Mouse (Mus musculus): ENCODE measurements around the gene Rnf26. TPM values are rescaled to one million over a fixed set of nuclear protein-coding genes. Genes with fewer than 3 reads are reported as not detected.

The Rnf26 gene
- polyA plus RNA-seq, 1 experiment from 2014 or later, result 80.1 TPM

- Histone ChIP-seq H3K36me3 (replicated peaks) (peaks cover 67% of the 10 kb centered on the region), H3K27ac (replicated peaks) (no peak overlapping the region), H3K9me3 (no peaks in the 10 kb centered on the region), H3K27me3 (replicated peaks; ENCODE audit: low read depth, poor library complexity, severe bottlenecking) (no peaks in the 10 kb centered on the region), H3K4me3 (no peak overlapping the region), H3K4me1 (peaks cover 56% of the 10 kb centered on the region)
- 95% methylated on average over 7 of the region's 7 CpGs for WGBS
- DNase-seq (ENCODE audit: low spot score), result no peak
Measured at GRCm38 (mm10) chr9:44104881-44105280, 8.4 kb downstream of the Rnf26 start.

GRCm38 (mm10) chr9:44101490-44101889, 11.8 kb downstream of the Rnf26 start, which contains the start of gene Mfrp:
Gene Mfrp (plus strand): TSS chr9:44101729.
- no peaks in the 10 kb centered on the region for H3K9me3 ChIP-seq
- DNase-seq (ENCODE audit: low spot score), result peak; percentile 58
- H3K36me3 ChIP-seq (replicated peaks), result peaks cover 36% of the 10 kb centered on the region
- no peak within 1 kb of the TSS for H3K4me3 ChIP-seq
- no peaks in the 10 kb centered on the region for H3K27me3 ChIP-seq (replicated peaks; ENCODE audit: low read depth, poor library complexity, severe bottlenecking)
- H3K4me1 ChIP-seq, result peaks cover 25% of the 10 kb centered on the region
- WGBS, result 41% methylated on average over 9 of the region's 9 CpGs
- H3K27ac ChIP-seq (replicated peaks), result peak within 1 kb of the TSS; percentile 11; the same call in 1 of the 2 replicates

- Histone ChIP-seq H3K36me3 (replicated peaks) (peaks cover 27% of the 10 kb centered on the region), H3K4me3 (no peak overlapping the region), H3K9me3 (no peaks in the 10 kb centered on the region), H3K27me3 (replicated peaks; ENCODE audit: low read depth, poor library complexity, severe bottlenecking) (no peaks in the 10 kb centered on the region), H3K4me1 (peaks cover 14% of the 10 kb centered on the region), H3K27ac (replicated peaks) (no peak overlapping the region)
- peak; percentile 46 for DNase-seq (ENCODE audit: low spot score)
- 29% methylated on average over 9 of the region's 9 CpGs for WGBS
Measured at GRCm38 (mm10) chr9:44096536-44096935, 16.8 kb downstream of the Rnf26 start.

GRCm38 (mm10) chr9:44095781-44096180, 17.5 kb downstream of the Rnf26 start:
- no peaks in the 10 kb centered on the region for H3K9me3 ChIP-seq
- H3K27me3 ChIP-seq (replicated peaks; ENCODE audit: low read depth, poor library complexity, severe bottlenecking), result no peaks in the 10 kb centered on the region
- 90% methylated on average over 9 of the region's 9 CpGs for WGBS
- H3K4me3 ChIP-seq, result no peak overlapping the region
- H3K36me3 ChIP-seq (replicated peaks), result peaks cover 34% of the 10 kb centered on the region
- no peak for DNase-seq (ENCODE audit: low spot score)
- no peak overlapping the region for H3K27ac ChIP-seq (replicated peaks)
- H3K4me1 ChIP-seq, result peaks cover 10% of the 10 kb centered on the region

GRCm38 (mm10) chr9:44094737-44095136, 18.6 kb downstream of the Rnf26 start:
- no peak for DNase-seq (ENCODE audit: low spot score)

GRCm38 (mm10) chr9:44093612-44094503, 19.5 kb downstream of the Rnf26 start:
- peak overlapping the region; percentile 25; the same call in 1 of the 2 replicates for H3K4me3 ChIP-seq
- H3K36me3 ChIP-seq (replicated peaks), result peaks cover 34% of the 10 kb centered on the region
- DNase-seq (ENCODE audit: low spot score), result peak; percentile 84
- H3K27ac ChIP-seq (replicated peaks), result no peak overlapping the region
- peaks cover 24% of the 10 kb centered on the region for H3K4me1 ChIP-seq
- 35% methylated on average over 24 of the region's 24 CpGs for WGBS
- no peaks in the 10 kb centered on the region for H3K9me3 ChIP-seq
- 0 out of 2 replicates have a peak, but pooled peaks cover 6% of the 10 kb centered on the region for H3K27me3 ChIP-seq (replicated peaks; ENCODE audit: low read depth, poor library complexity, severe bottlenecking)

More at GRCm38 (mm10) chr9:44094737-44095136, 18.6 kb downstream of the Rnf26 start:
- Histone ChIP-seq H3K4me3 (no peak overlapping the region), H3K9me3 (no peaks in the 10 kb centered on the region), H3K27ac (replicated peaks) (no peak overlapping the region), H3K4me1 (peaks cover 15% of the 10 kb centered on the region), H3K27me3 (replicated peaks; ENCODE audit: low read depth, poor library complexity, severe bottlenecking) (no peaks in the 10 kb centered on the region), H3K36me3 (replicated peaks) (peaks cover 34% of the 10 kb centered on the region)
- WGBS, result 84% methylated on average over 3 of the region's 3 CpGs

- Histone ChIP-seq H3K4me1 (peaks cover 64% of the 10 kb centered on the region), H3K36me3 (replicated peaks) (peaks cover 34% of the 10 kb centered on the region), H3K27me3 (replicated peaks; ENCODE audit: low read depth, poor library complexity, severe bottlenecking) (peaks cover 50% of the 10 kb centered on the region), H3K9me3 (no peaks in the 10 kb centered on the region), H3K4me3 (no peak overlapping the region), H3K27ac (replicated peaks) (no peak overlapping the region)
- WGBS, result 59% methylated on average over 12 of the region's 12 CpGs
- DNase-seq (ENCODE audit: low spot score), result no peak
Measured at GRCm38 (mm10) chr9:44088877-44089608, 24.3 kb downstream of the Rnf26 start.

GRCm38 (mm10) chr9:44087761-44088455, 25.4 kb downstream of the Rnf26 start:
- H3K27ac ChIP-seq (replicated peaks), result no peak overlapping the region
- H3K36me3 ChIP-seq (replicated peaks), result peaks cover 27% of the 10 kb centered on the region
- peaks cover 61% of the 10 kb centered on the region for H3K27me3 ChIP-seq (replicated peaks; ENCODE audit: low read depth, poor library complexity, severe bottlenecking)
- 8% methylated on average over 15 of the region's 15 CpGs for WGBS
- H3K4me3 ChIP-seq, result peak overlapping the region; percentile 26; the same call in 1 of the 2 replicates
- H3K9me3 ChIP-seq, result no peaks in the 10 kb centered on the region
- H3K4me1 ChIP-seq, result peaks cover 69% of the 10 kb centered on the region
- DNase-seq (ENCODE audit: low spot score), result peak; percentile 62

- 0 out of 2 replicates have a peak overlapping the region, but pooled peaks have one; percentile 11 for H3K4me3 ChIP-seq
- peaks cover 70% of the 10 kb centered on the region for H3K27me3 ChIP-seq (replicated peaks; ENCODE audit: low read depth, poor library complexity, severe bottlenecking)
- H3K4me1 ChIP-seq, result peaks cover 69% of the 10 kb centered on the region
- H3K36me3 ChIP-seq (replicated peaks), result peaks cover 17% of the 10 kb centered on the region
- no peak overlapping the region for H3K27ac ChIP-seq (replicated peaks)
- DNase-seq (ENCODE audit: low spot score), result no peak
- 39% methylated on average over 10 of the region's 10 CpGs for WGBS
- H3K9me3 ChIP-seq, result no peaks in the 10 kb centered on the region
Measured at GRCm38 (mm10) chr9:44086960-44087359, 26.4 kb downstream of the Rnf26 start.

GRCm38 (mm10) chr9:44085741-44086665, 27.3 kb downstream of the Rnf26 start:
- no peaks in the 10 kb centered on the region for H3K9me3 ChIP-seq
- DNase-seq (ENCODE audit: low spot score), result no peak
- peaks cover 8% of the 10 kb centered on the region for H3K36me3 ChIP-seq (replicated peaks)
- peaks cover 80% of the 10 kb centered on the region for H3K27me3 ChIP-seq (replicated peaks; ENCODE audit: low read depth, poor library complexity, severe bottlenecking)
- 64% methylated on average over 15 of the region's 15 CpGs for WGBS
- peaks cover 69% of the 10 kb centered on the region for H3K4me1 ChIP-seq
- H3K27ac ChIP-seq (replicated peaks), result no peak overlapping the region; the same call in 1 of the 2 replicates
- peak overlapping the region; percentile 77 for H3K4me3 ChIP-seq

GRCm38 (mm10) chr9:44085276-44085675, 28.0 kb downstream of the Rnf26 start:
- no peaks in the 10 kb centered on the region for H3K9me3 ChIP-seq
- no peak for DNase-seq (ENCODE audit: low spot score)
- H3K4me3 ChIP-seq, result peak overlapping the region; percentile 77
- peaks cover 87% of the 10 kb centered on the region for H3K27me3 ChIP-seq (replicated peaks; ENCODE audit: low read depth, poor library complexity, severe bottlenecking)
- WGBS, result 5% methylated on average over 10 of the region's 10 CpGs
- H3K36me3 ChIP-seq (replicated peaks), result 0 out of 2 replicates have a peak, but pooled peaks cover 4% of the 10 kb centered on the region
- H3K27ac ChIP-seq (replicated peaks), result peak overlapping the region; percentile 85
- H3K4me1 ChIP-seq, result peaks cover 69% of the 10 kb centered on the region
